Mouse (Mus musculus) kidney, adult 2 months (tissue): ENCODE measurements at regions not wholly inside any gene's neighbourhood (a gene's known extent, or its start where the extent isn't known, plus 50 kb on each side); places are given as distances from the start of the nearest gene placed in this dataset.

Experiments
- DNase-seq: peaks from one replicate; pipeline ENCODE4 v3.0.0; 2021
- H3K27ac ChIP-seq: fragments of 200-500 bp; 2 replicates; pipeline ENCODE4 v1.5.1; 2012; ENCODE audit warnings: low read depth, low read length, control low read depth, inconsistent platforms; ENCODE audit not compliant: insufficient read depth
- H3K27me3 ChIP-seq: fragments of 200-500 bp; replicated peaks from 2 replicates; pipeline ENCODE4 v1.6.1; 2012; ENCODE audit warnings: mild to moderate bottlenecking, moderate library complexity, low read length, inconsistent platforms; ENCODE audit not compliant: control insufficient read depth, insufficient read depth
- H3K36me3 ChIP-seq: fragments of 200-500 bp; 2 replicates; pipeline ENCODE4 v1.6.1; 2012; ENCODE audit warnings: mild to moderate bottlenecking, moderate library complexity, low read length, inconsistent platforms; ENCODE audit not compliant: control insufficient read depth, insufficient read depth
- H3K4me1 ChIP-seq: fragments of 200-500 bp; 2 replicates; pipeline ENCODE4 v1.6.1; 2011; ENCODE audit warnings: low read length; ENCODE audit not compliant: control insufficient read depth, insufficient read depth
- H3K4me3 ChIP-seq: fragments of 200-500 bp; 2 replicates; pipeline ENCODE4 v1.5.1; 2011; ENCODE audit warnings: mild to moderate bottlenecking, low read depth, low read length, control low read depth; ENCODE audit not compliant: insufficient read depth
- CTCF ChIP-seq: fragments of 200-500 bp; conservative IDR thresholded peaks from 2 replicates; pipeline ENCODE4 v1.5.1; 2011; ENCODE audit warnings: low read depth, mild to moderate bottlenecking, control low read depth, low read length, moderate library complexity, mixed read lengths; ENCODE audit not compliant: insufficient read depth, insufficient read length
- POLR2A ChIP-seq: fragments of 200-500 bp; IDR thresholded peaks from one replicate; pipeline ENCODE4 v1.6.1; 2011; ENCODE audit warnings: low read depth, low read length, control low read depth
- WGBS: fragments of 180-500 bp; shearing (Covaris S2); methylation state at CpG from one replicate; pipeline ENCODE4 v1.1.7; 2018; 5-methylcytosine and 5-hydroxymethylcytosine counted together

GRCm38 (mm10) chr3:17541346-17541745, 406.9 kb upstream of the Cypt12 start:
- no peaks in the 10 kb centered on the region for H3K27me3 ChIP-seq
- H3K36me3 ChIP-seq: no peaks in the 10 kb centered on the region
- H3K4me1 ChIP-seq: no peaks in the 10 kb centered on the region
- DNase-seq: no peak
- no peak overlapping the region for H3K4me3 ChIP-seq
- TF ChIP-seq POLR2A: no peak
- no peak for TF ChIP-seq CTCF
- H3K27ac ChIP-seq: no peak overlapping the region

- WGBS: 45% methylated on average over 1 of the region's 1 CpGs
- H3K4me1 ChIP-seq: no peaks in the 10 kb centered on the region
- H3K27ac ChIP-seq: no peak overlapping the region
- no peak overlapping the region for H3K4me3 ChIP-seq
- H3K27me3 ChIP-seq: no peaks in the 10 kb centered on the region
- no peaks in the 10 kb centered on the region for H3K36me3 ChIP-seq
- DNase-seq: no peak
- TF ChIP-seq CTCF (no peak), POLR2A (no peak)
Measured at GRCm38 (mm10) chr3:17547559-17548059, 400.6 kb upstream of the Cypt12 start.

GRCm38 (mm10) chr3:17582487-17582886, 365.7 kb upstream of the Cypt12 start:
- Histone ChIP-seq H3K27ac (no peak overlapping the region), H3K4me3 (no peak overlapping the region), H3K36me3 (no peaks in the 10 kb centered on the region), H3K4me1 (no peaks in the 10 kb centered on the region), H3K27me3 (no peaks in the 10 kb centered on the region)
- no peak for DNase-seq
- no peak for TF ChIP-seq CTCF
- no peak for TF ChIP-seq POLR2A
- 67% methylated on average over 9 of the region's 9 CpGs for WGBS

DNA sequence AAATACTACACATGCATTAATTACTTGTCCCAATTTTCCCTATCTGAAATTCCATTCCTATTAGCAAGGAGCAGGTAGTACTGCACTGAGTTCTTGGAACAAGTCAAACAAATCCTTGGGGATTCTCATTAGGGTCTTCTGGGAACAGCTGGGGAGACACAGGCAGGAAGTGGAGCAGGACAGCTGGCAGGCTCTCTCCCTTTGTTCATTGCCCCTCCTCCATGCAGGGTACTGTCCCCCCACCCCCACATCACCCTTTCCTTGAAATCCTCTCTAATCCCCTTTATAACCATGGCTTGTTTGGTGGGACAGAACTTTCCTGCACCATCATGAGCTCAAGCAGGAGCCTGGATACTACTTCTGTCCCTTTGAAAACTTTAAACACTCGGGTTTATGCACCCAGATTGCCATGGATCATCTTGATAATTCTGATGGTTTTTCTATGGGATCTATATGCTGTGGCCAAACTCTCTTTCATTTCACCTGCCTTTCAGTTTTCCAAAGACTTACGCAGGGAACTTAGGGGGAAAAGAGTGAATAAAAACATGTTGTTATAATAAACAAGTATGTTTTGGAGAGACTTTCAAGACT, 358.2 kb upstream of the Cypt12 start:
- Histone ChIP-seq H3K27ac (no peak overlapping the region), H3K36me3 (no peaks in the 10 kb centered on the region), H3K4me3 (no peak overlapping the region), H3K27me3 (no peaks in the 10 kb centered on the region), H3K4me1 (no peaks in the 10 kb centered on the region)
- no peak for DNase-seq
- WGBS: 62% methylated on average over 2 of the region's 2 CpGs
- no peak for TF ChIP-seq CTCF
- TF ChIP-seq POLR2A: no peak

- Histone ChIP-seq H3K27ac (no peak overlapping the region), H3K4me1 (no peaks in the 10 kb centered on the region), H3K4me3 (no peak overlapping the region), H3K36me3 (no peaks in the 10 kb centered on the region), H3K27me3 (no peaks in the 10 kb centered on the region)
- no peak for TF ChIP-seq CTCF
- no peak for TF ChIP-seq POLR2A
- DNase-seq: no peak
- 41% methylated on average over 3 of the region's 3 CpGs for WGBS
Measured at GRCm38 (mm10) chr3:17592463-17592862, 355.7 kb upstream of the Cypt12 start.

GRCm38 (mm10) chr3:17596365-17596764, 351.8 kb upstream of the Cypt12 start:
- Histone ChIP-seq H3K4me3 (no peak overlapping the region), H3K4me1 (no peaks in the 10 kb centered on the region), H3K36me3 (no peaks in the 10 kb centered on the region), H3K27me3 (no peaks in the 10 kb centered on the region), H3K27ac (no peak overlapping the region)
- no peak for TF ChIP-seq POLR2A
- no peak for TF ChIP-seq CTCF
- no peak for DNase-seq
- 62% methylated on average over 2 of the region's 2 CpGs for WGBS

DNA sequence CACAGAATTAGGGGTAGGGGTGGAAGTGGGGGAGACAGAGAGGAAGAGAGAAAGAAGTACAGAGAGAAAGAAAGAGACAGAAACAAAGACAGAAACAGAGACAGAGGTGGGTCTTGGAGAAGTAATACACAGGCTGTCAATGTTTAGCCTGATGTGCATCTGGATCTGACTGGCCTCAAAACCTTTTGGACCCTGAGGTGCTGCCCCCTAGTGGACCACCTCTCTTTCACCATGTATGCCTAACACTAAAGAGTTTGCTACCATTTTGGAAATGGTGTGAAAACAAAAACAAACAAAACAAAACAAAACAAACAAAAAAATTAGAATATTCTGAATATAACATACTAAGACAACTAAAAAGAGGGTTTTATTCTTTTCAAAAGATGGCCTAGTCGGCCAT, 334.7 kb upstream of the Cypt12 start:
- Histone ChIP-seq H3K27ac (no peak overlapping the region), H3K27me3 (no peaks in the 10 kb centered on the region), H3K4me1 (no peaks in the 10 kb centered on the region), H3K36me3 (no peaks in the 10 kb centered on the region), H3K4me3 (no peak overlapping the region)
- no peak for TF ChIP-seq CTCF
- no peak for TF ChIP-seq POLR2A
- DNase-seq: no peak
- WGBS: 78% methylated on average over 1 of the region's 1 CpGs
